Mouse (Mus musculus): ENCODE data around the gene Zfp867. TPM values are rescaled to one million over a fixed set of nuclear protein-coding genes. Genes with fewer than 3 reads are reported as not detected.

Zfp867 gene
- polyA plus RNA-seq, 1 experiment from 2014 or later = 11.0 TPM

DNA sequence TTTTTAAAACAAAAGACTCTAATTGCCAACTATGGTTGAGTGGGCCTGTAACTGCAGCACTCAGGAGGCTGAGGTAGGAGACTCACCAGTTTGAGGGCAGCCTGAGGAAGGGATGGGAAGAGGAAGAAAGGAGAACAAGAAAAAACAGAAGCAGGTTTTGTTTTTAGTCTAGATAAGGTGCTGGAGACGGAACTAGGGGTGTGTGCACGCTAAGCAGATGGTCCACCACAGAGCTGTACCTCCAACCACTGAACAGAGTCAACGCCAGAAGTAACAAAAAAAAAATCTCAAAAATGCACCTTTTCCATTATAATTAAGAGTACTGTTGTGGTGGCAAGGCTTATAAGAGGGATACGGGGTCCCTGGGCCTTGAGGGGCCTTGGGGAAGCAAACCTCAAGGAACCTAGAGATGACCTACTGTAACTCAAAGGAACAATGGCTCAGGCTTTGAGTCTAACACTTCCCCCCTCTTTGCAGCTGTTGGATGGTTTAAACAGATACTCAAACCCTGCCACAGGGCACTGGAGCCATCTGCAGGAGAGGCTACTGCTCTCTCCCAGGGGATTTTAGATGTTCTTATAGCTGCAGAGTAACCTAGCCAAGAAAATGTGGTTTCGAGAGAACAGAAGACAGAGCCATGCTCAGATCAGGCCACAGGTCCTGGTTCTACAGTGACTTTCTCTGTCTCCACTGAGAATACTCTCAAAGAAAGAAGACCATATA is 29.9 kb upstream of the Zfp867 start:
- Histone ChIP-seq H3K27ac (no peak overlapping the region), H3K4me1 (peaks cover 15% of the 10 kb centered on the region), H3K36me3 (peaks cover 73% of the 10 kb centered on the region), H3K9ac (no peak overlapping the region), H3K9me3 (no peaks in the 10 kb centered on the region), H3K4me2 (replicated peaks) (no peak overlapping the region), H3K4me3 (no peak overlapping the region), H3K27me3 (no peaks in the 10 kb centered on the region)
- no peak for ATAC-seq (ENCODE audit: low FRiP score, low read depth)
- 98% methylated on average over 5 of the region's 5 CpGs for WGBS

DNA sequence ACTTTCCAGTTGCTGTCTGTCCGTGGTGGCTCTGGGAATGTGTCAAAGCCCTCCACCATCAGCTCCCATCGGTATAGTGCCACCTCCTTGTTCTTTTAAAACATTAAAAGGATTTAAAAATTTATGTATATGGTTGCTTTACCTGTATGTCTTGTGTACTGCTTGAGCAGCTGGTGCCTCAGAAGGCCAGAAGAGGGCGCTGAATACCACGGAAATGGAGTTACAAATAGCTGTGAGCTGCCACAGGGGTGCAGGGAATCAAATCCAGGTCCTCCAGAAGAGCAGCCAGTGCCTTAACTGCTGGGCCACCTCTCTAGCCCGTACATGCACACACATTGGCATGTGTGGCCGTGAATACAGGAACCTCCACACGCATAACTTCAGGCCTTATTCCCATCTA is 25.5 kb upstream of the Zfp867 start:
- no peaks in the 10 kb centered on the region for H3K27me3 ChIP-seq
- H3K36me3 ChIP-seq = peaks cover 100% of the 10 kb centered on the region
- H3K4me2 ChIP-seq (replicated peaks) = no peak overlapping the region
- 94% methylated on average over 7 of the region's 7 CpGs for WGBS
- H3K4me1 ChIP-seq = no peaks in the 10 kb centered on the region
- ATAC-seq (ENCODE audit: low FRiP score, low read depth) = no peak
- H3K4me3 ChIP-seq = no peak overlapping the region
- H3K9ac ChIP-seq = no peak overlapping the region
- H3K27ac ChIP-seq = no peak overlapping the region
- H3K9me3 ChIP-seq = no peaks in the 10 kb centered on the region

DNA sequence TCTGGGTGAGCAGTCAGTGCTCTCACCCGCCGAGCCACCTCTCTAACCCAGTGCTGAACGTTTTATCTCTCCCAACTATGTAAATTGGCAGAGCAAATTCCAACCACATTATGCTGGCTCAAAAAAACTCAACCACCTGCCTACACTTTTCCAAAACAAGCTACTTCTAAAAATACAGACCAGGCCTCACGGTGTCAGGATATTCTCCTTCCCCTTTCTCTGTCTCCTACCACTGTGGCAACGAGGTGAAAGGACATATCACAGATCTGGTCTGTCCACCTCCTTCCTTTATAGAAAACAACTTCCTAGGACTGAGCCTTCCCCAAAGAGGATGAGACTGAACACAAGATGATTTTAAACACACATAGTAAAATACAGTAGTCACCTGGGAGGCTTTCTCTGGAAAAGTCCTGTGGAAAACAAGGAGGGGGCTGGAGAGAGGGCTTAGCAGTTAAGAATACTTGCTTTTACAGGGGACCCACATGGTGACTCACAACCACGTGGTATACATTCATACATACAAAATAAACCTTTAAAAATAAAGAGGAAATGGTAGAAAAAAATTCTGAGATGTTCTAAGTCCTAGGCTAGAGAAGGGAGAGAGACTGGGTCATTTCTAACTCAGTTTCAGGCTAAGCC is 24.5 kb upstream of the Zfp867 start:
- no peak for ATAC-seq (ENCODE audit: low FRiP score, low read depth)
- Histone ChIP-seq H3K9ac (no peak overlapping the region), H3K27me3 (no peaks in the 10 kb centered on the region), H3K36me3 (peaks cover 100% of the 10 kb centered on the region), H3K27ac (no peak overlapping the region), H3K4me3 (no peak overlapping the region), H3K4me1 (no peaks in the 10 kb centered on the region), H3K4me2 (replicated peaks) (no peak overlapping the region), H3K9me3 (no peaks in the 10 kb centered on the region)
- WGBS = 87% methylated on average over 6 of the region's 6 CpGs

DNA sequence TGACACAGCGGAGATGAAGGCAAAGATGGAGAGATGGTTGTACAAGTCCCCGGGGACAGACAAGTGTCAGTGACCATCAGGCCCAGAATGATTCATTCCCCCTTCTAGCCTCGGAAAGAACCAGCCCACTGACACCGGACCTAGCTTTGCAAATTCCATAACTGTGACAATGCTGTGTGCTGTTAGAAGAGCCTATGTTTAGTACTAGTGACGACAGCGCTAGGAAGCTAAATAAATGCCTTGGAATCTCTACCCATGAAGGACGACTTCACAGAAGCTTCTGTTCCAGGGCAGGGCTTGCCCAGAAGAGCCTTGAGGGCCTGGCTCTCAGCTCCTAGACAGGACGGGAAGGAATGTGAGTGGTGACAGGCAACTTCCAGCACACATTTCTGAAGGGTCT is 13.9 kb upstream of the Zfp867 start:
- H3K4me3 ChIP-seq = no peak overlapping the region
- 78% methylated on average over 8 of the region's 8 CpGs for WGBS
- peaks cover 66% of the 10 kb centered on the region for H3K36me3 ChIP-seq
- H3K27me3 ChIP-seq = no peaks in the 10 kb centered on the region
- H3K27ac ChIP-seq = no peak overlapping the region
- no peak for ATAC-seq (ENCODE audit: low FRiP score, low read depth)
- H3K9ac ChIP-seq = no peak overlapping the region
- H3K9me3 ChIP-seq = no peaks in the 10 kb centered on the region
- no peaks in the 10 kb centered on the region for H3K4me1 ChIP-seq
- no peak overlapping the region for H3K4me2 ChIP-seq (replicated peaks)

DNA sequence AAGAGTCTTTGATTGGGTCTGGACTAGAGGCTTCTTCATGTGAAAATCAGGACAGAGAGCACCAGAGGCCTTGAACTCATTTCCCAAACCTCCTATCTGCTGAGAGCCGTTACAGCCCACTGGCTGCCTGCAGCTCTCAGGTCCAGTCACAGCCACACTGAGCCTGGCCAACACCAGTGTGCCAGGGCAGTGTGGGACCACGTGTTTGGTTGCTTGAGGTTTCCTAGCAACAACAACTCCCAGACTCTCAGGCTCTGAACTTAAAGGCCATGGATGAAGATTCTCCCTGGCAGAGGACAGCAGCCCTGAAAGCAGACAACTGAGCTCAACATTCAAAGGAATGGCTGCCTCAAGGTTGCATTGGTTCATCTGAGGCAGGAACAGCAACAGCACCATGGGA is 13.4 kb upstream of the Zfp867 start:
- H3K27me3 ChIP-seq = no peaks in the 10 kb centered on the region
- no peaks in the 10 kb centered on the region for H3K4me1 ChIP-seq
- no peak overlapping the region for H3K4me2 ChIP-seq (replicated peaks)
- no peaks in the 10 kb centered on the region for H3K9me3 ChIP-seq
- WGBS = 45% methylated on average over 2 of the region's 2 CpGs
- no peak overlapping the region for H3K4me3 ChIP-seq
- no peak for ATAC-seq (ENCODE audit: low FRiP score, low read depth)
- peaks cover 60% of the 10 kb centered on the region for H3K36me3 ChIP-seq
- no peak overlapping the region for H3K9ac ChIP-seq
- no peak overlapping the region for H3K27ac ChIP-seq

DNA sequence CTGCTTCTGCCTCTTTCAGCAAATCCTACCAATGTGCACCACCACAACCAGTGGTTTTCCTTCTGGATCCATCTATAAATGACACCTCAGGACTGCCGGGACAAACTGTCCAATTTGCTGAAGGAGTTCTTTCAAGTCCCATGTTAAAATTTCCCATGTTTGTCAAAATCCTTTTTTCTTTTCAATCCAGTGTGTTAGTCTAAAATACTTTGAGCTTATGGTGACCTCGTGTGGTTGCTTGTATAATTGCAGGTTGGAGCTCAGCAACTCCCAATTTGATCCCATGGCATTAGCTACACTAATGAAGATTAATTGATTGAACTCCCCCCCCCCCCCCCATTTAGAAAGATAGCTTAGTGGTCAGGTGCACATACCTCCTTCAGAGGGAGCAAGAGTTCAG is 10.9 kb upstream of the Zfp867 start:
- 6% methylated on average over 2 of the region's 2 CpGs for WGBS
- Histone ChIP-seq H3K9me3 (no peaks in the 10 kb centered on the region), H3K4me1 (no peaks in the 10 kb centered on the region), H3K9ac (no peak overlapping the region), H3K4me2 (replicated peaks) (no peak overlapping the region), H3K27me3 (no peaks in the 10 kb centered on the region), H3K36me3 (peaks cover 36% of the 10 kb centered on the region), H3K4me3 (no peak overlapping the region), H3K27ac (no peak overlapping the region)
- ATAC-seq (ENCODE audit: low FRiP score, low read depth) = no peak

DNA sequence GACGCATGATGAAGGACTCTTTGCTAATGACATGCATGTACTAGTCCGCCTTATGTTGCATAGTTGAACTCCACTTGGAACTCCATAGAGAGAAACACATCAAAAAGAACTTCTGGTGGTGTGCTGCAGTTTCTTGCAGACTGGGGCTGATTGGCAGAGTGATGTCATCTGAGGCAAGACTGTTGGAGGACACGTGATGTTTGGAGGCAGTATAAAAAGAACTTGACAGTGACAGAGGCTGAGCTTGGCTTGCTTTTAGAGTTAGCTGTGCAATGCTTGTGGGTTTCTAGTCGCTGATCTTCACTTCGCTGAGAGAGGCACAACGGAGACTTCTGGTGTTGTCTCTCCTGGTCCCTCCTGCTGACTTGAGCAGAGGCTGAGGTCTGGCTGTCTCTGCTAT is 5.0 kb upstream of the Zfp867 start:
- Histone ChIP-seq H3K36me3 (no peaks in the 10 kb centered on the region), H3K27ac (no peak overlapping the region), H3K4me1 (no peaks in the 10 kb centered on the region), H3K9me3 (no peaks in the 10 kb centered on the region), H3K27me3 (no peaks in the 10 kb centered on the region), H3K4me2 (replicated peaks) (no peak overlapping the region), H3K4me3 (no peak overlapping the region), H3K9ac (no peak overlapping the region)
- 65% methylated on average over 6 of the region's 6 CpGs for WGBS
- ATAC-seq (ENCODE audit: low FRiP score, low read depth) = no peak

DNA sequence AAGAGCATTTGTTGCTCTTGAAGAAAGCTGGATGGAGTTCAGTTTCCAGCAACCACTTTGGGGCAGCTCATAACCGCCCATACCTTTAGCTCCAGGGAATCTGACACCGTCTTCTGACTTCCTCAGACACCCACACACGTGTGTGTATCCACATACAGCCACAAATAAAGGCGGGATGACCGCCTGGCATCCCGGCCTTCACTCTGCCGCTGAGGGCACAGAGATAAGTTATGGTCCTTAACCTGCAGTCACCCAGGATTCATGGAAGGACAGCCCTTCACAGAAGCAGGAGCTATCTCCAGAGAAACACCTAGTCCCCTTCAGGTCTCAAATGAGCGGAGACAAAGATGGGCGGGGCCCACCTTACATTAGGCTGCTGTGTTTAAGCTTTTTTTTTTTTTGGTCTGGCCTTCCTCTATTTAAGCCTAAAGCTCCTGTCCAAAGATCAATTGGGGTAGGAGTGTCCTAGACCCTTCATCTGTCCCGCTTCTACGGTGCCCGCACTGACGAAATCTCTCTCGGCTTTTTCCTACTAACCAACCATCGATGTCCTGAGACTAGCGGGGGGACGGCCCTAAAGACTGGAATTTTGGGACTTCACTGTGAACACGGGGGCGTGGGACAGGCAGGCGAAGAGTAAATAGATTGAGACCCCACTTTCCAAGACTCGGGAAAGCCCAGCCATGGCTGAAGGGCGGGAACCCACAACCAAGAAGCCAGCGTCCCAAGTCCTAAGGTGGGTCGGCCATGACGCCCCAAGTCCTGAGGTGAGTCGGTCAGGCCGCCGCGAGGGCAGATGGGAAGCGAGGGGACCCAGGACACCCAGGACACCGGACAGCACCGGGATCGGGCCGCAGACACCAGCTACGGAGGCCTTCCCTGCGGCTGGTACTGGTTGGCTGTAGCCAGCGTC is 605 bp downstream of the Zfp867 start:
- peak overlapping the region; percentile 88 for H3K4me2 ChIP-seq (replicated peaks)
- no peaks in the 10 kb centered on the region for H3K27me3 ChIP-seq
- peak; percentile 46; the same call in 1 of the 2 replicates for ATAC-seq (ENCODE audit: low FRiP score, low read depth)
- H3K9me3 ChIP-seq = 0 out of 2 replicates have a peak, but pooled peaks cover under 1% of the 10 kb centered on the region
- H3K4me1 ChIP-seq = peaks cover 12% of the 10 kb centered on the region
- H3K9ac ChIP-seq = peak overlapping the region; percentile 87
- H3K27ac ChIP-seq = peak overlapping the region; percentile 83; the same call in 1 of the 2 replicates
- WGBS = 4% methylated on average over 37 of the region's 37 CpGs
- H3K4me3 ChIP-seq = peak overlapping the region; percentile 81
- peaks cover 6% of the 10 kb centered on the region for H3K36me3 ChIP-seq

DNA sequence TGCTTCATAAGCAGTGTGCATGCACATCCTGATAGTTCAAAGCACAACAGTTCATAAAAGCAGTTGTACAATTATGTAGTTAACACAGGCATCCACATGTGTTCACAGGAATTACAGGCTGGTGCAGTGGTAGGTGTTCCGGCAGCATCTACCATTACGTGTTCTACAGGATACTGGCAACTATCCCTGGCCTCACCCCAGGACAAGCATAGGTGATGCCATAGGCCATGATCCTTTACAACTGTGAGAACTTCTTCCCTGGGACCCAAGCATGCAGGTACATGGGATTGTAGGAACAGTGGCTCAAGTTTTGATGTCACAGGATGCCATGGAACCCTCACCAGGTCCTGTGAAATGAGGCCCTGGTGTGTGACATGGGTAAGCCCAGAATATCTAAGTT is 11.8 kb downstream of the Zfp867 start:
- H3K4me3 ChIP-seq = no peak overlapping the region
- peaks cover 12% of the 10 kb centered on the region for H3K4me1 ChIP-seq
- no peak for ATAC-seq (ENCODE audit: low FRiP score, low read depth)
- peaks cover 24% of the 10 kb centered on the region for H3K9me3 ChIP-seq
- no peak overlapping the region for H3K9ac ChIP-seq
- H3K4me2 ChIP-seq (replicated peaks) = no peak overlapping the region
- peaks cover 88% of the 10 kb centered on the region for H3K36me3 ChIP-seq
- 95% methylated on average over 2 of the region's 2 CpGs for WGBS
- no peak overlapping the region for H3K27ac ChIP-seq
- no peaks in the 10 kb centered on the region for H3K27me3 ChIP-seq

DNA sequence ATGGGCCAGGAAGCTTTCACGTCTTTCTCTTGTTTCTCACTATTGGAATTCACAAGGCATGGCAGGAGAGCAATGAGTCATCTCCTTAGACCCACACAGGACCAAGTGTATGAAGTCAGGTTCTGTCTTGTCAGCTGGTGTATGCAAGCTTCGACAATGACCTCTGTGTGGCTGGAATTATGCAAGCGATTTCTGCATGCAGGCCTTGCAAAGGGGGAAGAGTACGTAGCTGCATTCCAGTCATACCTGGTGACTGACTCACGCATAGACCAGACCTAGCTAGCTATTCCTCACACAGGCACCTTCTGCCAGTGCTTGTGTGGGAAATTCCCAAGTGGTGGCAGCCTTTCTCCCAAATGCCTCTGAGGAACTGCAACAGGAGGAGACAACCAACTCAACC is 13.3 kb downstream of the Zfp867 start:
- no peak overlapping the region for H3K9ac ChIP-seq
- no peak overlapping the region for H3K4me2 ChIP-seq (replicated peaks)
- no peak overlapping the region for H3K4me3 ChIP-seq
- H3K27me3 ChIP-seq = no peaks in the 10 kb centered on the region
- peaks cover 88% of the 10 kb centered on the region for H3K36me3 ChIP-seq
- peaks cover 19% of the 10 kb centered on the region for H3K9me3 ChIP-seq
- WGBS = 34% methylated on average over 5 of the region's 5 CpGs
- ATAC-seq (ENCODE audit: low FRiP score, low read depth) = peak; percentile 76
- H3K27ac ChIP-seq = 0 out of 2 replicates have a peak overlapping the region, but pooled peaks have one; percentile 33
- peaks cover 12% of the 10 kb centered on the region for H3K4me1 ChIP-seq

DNA sequence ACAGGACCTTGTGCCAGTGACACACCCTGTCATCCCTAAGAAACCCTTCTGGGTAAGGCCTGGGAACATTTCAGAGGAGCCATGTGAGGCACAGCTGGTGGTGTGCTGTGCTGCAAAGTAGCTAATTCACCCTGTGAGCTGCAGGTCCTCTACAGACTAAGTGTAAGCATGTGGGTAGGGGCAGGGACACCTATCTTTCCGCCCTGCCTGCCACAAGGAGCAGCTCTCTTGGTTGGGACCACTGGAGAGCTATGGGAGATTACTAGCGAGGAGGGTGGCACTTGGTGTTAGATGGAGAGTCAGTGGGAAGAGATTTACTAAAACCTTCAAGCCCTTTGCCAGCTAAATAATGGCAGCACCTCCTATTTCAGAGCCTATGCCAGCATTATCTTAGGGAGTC is 15.4 kb downstream of the Zfp867 start:
- no peak overlapping the region for H3K27ac ChIP-seq
- no peak overlapping the region for H3K9ac ChIP-seq
- H3K27me3 ChIP-seq = no peaks in the 10 kb centered on the region
- 88% methylated on average over 2 of the region's 2 CpGs for WGBS
- peaks cover 12% of the 10 kb centered on the region for H3K4me1 ChIP-seq
- H3K36me3 ChIP-seq = peaks cover 86% of the 10 kb centered on the region
- ATAC-seq (ENCODE audit: low FRiP score, low read depth) = no peak
- H3K4me2 ChIP-seq (replicated peaks) = no peak overlapping the region
- H3K9me3 ChIP-seq = no peaks in the 10 kb centered on the region
- H3K4me3 ChIP-seq = no peak overlapping the region

DNA sequence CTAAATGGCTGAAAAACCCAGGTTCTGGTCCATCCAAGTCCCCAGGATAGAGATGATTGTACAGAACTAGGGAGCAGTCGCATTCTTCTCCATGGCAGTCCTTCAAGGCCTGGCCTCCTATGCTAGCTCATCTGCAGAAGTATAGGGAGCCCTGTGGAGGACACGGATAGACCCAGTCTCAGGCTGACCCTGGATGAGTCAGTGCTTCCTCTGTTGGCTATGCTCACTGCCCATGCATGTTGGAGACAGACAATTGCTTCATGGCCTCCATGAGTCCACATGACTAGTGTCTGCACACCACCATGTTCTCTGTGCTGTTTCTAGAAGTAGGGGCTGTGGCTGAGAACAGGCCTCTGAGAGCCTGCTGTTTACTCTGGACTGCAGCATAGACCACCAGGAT is 15.9 kb downstream of the Zfp867 start:
- Histone ChIP-seq H3K4me2 (replicated peaks) (no peak overlapping the region), H3K36me3 (peaks cover 87% of the 10 kb centered on the region), H3K27ac (no peak overlapping the region), H3K9ac (no peak overlapping the region), H3K4me3 (no peak overlapping the region), H3K4me1 (peaks cover 18% of the 10 kb centered on the region), H3K9me3 (no peaks in the 10 kb centered on the region), H3K27me3 (no peaks in the 10 kb centered on the region)
- WGBS = 88% methylated on average over 2 of the region's 2 CpGs
- no peak for ATAC-seq (ENCODE audit: low FRiP score, low read depth)

Data from limb, embryonic 13.5 days (tissue).